Mouse (Mus musculus) kidney, postnatal 25 days (tissue): ENCODE measurements around the gene Arhgdig.
"Not testable (repeated sequence)": the region's sequence is repeated elsewhere in the genome, so short reads cannot be mapped to it uniquely, and the experiment has no call there.

Experiments used
- DNase-seq, 2 experiments: peaks; one replicate each; pipeline ENCODE4 v3.0.0; 2021; ENCODE audit warnings: mixed read lengths in 2 of 2

The Arhgdig gene

DNA sequence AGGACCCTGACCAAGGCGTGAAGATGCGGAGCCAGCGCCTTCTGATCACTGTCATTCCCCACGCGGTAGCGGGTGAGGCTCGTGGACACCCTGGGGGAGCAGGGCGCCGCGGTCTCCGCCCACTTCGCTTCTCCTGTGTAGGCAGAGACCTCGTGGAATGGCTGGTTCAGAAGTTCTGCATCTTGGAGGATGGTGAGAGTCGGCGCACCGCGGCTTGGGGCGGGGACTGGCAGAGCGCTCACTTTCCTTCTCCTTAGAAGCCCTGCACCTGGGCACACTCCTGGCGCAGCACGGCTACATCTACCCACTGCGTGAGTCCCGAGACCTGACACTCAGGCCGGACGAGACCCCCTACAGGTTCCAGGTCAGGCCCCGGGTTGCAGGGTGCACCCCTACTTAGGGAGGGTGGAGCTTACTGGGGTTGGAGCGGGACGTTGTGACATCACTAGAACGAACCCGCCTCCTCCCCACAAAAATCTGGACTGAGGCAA, 4.2 kb downstream of the Arhgdig start:
- peak; percentile 32 to 56 for DNase-seq

DNA sequence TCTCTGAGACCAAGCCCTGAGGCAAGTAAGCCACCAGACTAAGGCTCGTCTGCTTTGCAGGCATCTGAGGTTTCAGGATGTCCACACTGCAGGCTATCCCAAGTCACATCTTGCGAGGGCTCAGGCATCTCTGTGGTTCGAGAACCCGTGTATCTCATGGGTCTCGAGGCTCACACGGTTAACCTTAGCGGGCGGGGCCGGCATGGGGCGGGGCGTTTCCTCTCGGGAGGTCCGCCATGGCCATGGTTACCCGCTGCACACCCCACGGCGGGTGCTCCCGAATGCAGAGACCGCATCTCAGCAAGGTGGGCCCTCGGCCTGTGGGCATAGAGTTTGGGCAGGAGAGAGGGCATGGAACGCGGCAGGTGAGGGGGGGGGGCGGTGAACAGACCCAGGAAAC, 4.8 kb downstream of the Arhgdig start, which contains the start of gene Rgs11:
Rgs11 (plus strand) TSS at position 215 of the 400 bp plus-strand sequence.
- peak; percentile 46 to 61 for DNase-seq

DNA sequence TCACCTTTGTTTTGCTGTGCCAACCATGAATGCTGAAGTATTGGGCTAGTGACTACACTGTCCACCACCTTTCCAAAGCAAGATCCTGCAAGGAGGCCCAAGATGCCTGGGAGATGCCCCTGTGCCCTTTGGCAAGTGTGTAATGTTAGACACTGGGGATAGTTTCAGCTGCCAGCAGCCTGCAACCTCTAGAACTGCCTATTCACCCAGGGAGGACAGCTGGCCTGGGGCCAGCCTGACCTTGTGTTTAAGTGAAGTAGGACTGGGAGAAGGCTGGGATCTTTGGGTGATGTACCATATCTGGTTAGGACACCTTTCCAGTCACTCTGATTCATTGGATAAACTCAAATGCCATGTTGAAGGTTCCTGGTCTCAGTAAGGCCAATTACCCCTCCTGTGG, 5.6 kb downstream of the Arhgdig start:
- peak in 1 of 2 experiments; percentile 38 for DNase-seq

DNA sequence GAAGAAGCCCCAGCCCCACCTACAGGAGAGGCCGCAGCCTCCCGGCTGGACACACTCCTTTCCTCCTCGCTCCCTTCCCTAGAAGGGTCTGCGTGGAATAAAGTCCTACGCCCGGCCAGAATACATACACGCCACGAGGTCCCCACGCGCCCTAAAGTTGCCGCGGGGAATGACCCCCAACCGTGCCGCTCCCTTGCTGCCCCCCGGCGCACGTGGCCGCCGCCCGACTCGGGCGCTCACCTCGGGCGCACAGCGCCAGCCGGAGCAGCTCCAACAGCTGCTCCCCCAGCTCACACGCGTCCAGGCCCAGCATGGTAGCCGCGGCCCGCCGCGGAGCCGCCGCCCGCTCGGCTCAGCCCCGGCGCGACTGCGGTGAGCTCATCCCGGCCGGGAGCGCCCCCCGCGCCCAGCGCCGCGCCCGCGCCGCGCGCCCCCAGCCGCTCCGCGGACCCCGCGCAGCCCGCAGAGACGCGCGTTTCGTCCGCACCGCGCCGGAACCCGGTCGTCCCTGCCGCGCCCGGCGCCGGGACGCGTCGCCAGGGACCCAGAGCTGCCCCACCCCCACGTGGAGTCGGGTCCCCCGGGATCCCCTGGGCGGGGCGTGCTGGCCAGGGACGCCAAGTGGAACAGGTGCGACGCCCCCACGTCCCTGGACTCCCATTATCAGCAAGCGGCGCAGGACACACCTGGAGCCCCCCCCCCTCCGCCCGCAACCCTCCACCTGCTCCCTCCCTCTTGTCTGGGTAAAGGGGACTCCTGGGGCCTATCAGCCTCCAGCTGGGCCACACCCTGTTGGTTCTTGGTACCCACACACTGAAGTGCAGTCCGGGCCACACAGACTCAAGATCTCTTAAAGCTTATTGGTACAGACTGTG, 6.5 kb downstream of the Arhgdig start:
- no peak for DNase-seq

DNA sequence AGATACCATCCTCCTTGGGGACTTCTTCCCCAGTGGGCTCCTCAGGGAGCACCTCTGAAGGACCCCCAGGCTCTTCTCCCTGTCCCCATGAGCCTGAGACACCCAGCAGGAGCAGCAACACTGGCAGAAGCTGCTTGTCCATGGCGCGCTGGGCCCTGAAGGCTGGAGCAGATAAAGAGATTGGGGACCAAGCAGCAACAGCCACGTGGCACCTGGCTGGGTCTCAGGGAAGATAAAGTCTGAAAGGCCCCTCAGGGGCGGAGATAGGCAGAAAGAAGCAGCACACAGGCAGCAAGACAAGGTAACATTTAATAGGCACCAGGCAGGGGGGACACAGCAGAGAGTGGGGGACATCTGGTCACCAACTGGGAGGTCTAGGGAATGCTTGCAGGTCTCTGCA, 8.7 kb downstream of the Arhgdig start, which contains the start of gene Pdia2:
Pdia2 (minus strand) TSS at position 196 of the 400 bp plus-strand sequence.
- no peak for DNase-seq

DNA sequence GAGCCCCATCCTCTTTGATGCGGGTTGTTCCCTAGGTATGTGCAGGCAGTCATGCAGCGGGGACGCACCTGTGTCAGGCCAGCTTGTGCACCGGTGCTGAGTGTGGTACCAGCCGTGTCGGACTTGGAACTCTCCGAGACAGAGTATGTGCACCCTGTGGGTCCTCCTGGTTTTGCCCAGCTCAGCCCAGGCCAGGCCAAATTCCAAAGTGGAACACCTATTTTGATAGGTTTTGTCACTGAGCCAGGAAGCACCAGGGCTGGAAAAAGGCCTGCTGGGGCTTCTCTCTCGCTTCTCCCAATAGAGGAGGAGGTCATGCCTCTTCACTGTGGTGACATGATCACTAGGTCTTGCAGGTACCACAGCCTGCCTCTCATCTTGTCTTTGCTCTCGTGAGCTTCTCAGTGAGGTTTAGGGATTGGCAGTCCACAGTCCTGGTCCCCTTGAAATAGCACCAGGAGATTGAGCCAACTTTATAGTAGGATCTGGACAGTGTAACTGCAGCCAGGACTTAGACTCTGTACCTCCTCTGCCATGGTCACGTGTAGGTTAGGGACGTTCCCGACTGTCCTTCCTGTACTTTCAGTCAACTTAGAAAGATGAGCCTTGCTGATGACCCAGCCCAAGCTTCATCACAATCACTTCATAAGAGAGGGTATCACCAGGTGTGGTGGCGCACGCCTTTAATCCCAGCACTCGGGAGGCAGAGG, 14.9 kb downstream of the Arhgdig start:
- peak; percentile 60 to 85 for DNase-seq

DNA sequence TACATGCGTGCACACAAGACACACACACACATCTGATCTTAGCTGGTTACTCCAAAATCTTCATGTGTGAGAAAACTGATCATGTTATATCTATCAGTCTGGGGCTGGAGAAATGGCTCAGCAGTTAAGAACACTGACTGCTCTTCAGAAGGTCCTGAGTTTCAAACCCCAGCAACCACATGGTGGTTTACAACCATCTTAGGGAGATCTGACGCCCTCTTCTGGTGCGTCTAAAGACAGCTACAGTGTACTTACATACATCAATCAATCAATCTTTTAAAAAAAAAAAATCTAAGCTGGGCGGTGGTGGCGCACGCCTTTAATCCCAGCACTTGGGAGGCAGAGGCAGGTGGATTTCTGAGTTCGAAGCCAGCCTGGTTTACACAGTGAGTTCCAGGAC, 16.1 kb downstream of the Arhgdig start:
- not testable (repeated sequence) for DNase-seq

DNA sequence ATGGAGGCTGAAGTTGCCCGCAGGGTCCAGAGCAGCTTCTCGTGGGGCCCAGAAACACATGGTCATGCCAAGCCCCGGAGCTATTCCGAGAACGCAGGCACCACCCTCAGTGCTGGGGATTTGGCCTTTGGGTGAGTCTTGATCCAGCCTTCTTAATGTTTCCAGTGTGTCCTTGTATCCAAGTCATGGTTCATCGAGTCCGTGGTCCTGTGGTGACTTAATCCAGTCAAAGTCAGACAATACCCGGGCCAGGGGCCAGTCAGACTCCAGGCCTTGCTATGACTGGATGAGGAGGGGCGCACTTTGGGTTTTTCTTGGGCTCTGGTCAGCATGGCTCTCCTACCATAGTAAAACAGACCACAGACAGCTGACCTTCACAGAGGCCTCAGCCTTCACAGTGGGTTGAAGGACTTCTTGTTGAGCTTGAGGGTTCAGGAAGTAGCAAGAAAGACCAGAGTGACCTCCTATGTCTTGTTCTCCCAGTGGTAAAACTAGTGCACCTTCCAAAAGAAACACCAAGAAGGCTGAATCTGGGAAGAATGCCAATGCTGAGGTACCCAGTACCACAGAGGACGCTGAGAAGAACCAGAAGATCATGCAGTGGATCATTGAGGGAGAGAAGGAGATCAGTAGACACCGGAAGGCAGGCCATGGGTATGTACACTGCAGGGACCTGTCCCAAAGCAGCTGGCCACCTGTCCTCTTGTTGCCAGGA, 19.3 kb downstream of the Arhgdig start:
- DNase-seq: no peak

DNA sequence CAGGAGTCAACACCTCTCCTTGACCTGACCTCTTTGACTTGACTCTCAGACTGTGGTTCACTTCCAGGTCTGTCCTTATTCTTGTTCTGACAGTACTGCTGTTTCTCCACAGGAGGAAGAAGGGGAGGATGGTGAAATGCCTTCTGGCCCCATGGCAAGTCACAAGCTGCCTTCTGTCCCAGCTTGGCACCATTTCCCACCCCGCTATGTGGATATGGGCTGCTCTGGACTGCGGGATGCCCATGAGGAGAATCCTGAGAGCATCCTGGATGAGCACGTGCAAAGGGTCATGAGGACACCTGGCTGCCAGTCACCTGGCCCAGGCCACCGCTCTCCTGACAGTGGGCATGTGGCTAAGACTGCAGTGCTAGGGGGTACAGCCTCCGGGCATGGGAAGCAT, 20.0 kb downstream of the Arhgdig start:
- DNase-seq: no peak

DNA sequence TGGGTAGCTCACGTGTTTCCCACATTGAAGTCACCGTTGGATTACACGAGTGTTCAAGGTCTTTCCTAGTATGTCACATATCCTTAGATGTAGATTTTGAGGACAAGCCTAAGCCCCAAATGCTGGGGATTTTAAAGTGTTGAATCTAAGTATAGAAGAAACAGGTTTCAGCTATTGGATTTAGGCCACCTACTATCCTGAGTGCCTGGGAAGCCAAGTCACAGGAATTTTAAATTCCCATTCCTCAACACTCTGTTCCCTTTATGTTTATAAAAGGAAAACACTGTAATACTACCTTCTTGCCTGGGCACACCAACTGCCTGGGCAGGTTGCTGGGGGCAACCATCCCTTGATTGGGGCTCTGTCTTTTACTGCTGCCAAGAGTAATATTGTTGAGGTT, 26.4 kb downstream of the Arhgdig start:
- no peak for DNase-seq

DNA sequence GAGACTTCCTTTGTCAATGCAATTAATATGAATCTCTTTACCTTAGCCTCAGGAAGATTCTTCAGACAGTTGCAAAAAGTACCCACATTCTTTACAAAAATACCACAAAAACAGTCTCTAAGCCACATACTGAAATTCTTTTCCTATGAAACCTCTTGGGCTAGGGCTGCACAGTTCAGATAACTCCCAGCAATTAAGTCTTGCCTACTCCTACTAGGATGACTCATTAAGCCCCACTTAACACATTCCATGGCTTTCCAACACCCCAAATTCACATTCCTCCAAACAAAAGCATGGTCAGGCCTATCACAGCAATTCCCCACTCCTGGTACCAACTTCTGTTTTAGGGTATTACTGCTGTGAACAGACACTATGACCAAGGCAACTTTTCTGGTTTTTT, 29.0 kb downstream of the Arhgdig start:
- no peak for DNase-seq

DNA sequence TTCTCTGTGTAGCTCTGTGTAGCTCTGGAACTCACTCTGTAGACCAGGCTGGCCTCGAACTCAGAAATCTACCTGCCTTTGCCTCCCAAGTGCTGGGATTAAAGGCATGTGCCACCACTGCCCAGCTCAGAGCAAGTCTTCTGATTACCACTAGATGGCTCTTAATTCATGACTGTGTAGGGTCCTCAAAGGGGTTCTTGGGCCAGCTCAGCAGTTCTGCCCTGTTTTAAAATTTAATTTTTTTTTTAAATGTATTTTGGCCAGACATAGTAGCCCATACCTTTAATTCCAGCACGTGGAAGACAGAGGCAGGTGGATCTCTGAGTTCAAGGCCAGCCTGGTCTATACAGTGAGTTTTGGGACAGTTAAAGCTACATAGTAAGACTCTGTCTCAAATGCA, 32.3 kb downstream of the Arhgdig start:
- DNase-seq: not testable (repeated sequence)

DNA sequence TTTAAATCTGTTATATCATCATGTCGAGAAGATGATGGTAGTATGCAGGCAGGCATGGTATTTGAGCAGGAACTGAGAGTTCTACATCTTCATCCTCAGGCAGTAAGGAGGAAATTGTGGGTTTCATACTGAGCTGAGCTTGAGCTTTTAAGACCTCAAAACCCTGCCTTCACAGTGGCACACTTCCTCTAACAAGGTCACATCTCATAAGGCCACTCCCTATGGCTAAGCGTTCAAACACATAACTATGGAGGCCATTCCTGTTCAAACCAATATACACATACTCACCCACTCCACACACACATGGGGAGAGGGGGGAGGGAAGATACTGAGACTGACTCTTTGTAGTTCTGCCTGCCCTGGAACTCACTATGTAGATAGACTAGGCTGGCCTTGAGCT, 39.5 kb downstream of the Arhgdig start:
- DNase-seq: no peak

DNA sequence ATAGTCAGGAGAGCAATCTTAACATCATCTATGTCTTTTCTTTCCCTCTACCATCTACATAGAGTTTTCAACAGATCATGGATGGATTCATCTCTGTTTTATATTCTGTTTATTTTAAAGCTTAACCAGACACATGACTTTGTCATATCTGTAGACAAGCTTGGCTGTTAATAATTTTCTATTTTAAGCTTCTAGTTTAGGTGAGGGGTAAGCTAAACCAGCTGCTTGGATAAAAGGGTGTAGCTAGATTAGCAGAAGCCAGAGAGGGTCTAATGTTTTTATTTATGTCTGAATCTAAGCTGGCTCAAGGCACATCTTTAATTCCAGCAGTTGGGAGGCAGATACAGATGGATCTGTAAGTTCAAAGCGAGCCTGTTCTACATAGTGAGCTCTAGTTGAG, 44.9 kb downstream of the Arhgdig start:
- no peak for DNase-seq

DNA sequence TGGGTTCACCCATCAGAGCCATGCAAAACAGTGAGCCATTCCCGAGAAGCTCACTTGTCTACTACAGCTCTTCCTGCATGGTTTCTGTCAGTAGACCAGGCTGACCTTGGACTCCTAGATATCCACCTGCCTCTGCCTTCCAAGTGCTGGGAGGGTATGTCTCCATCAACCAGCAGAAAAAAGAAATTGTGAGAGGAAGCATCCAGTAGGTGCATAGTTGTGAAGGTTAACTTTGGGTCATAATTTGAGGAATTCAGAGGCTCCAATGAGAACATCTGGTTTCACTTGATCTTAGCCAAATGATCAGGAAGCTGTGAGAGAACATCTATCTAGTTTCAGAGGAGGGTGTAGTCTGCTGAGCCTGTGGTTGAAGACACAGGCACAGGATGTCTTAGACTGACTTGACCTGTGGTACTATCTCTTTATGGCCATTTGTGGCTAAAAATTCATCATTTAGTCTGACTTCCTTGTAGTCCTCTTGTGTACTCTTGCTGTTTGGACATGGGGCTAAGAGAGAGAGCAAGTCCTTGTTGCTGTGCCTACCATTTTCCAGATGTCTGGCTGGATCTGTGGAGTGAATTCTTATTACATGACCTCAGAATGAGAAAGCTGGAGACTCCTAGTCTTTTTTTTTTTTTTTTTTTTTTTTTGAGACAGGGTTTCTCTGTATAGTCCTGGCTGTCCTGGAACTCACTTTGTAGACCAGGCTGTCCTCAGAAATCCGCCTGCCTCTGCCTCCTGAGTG, 55.5 kb downstream of the Arhgdig start:
- no peak for DNase-seq
